Mouse (Mus musculus): ENCODE measurements around the gene Dlg1.

DNA sequence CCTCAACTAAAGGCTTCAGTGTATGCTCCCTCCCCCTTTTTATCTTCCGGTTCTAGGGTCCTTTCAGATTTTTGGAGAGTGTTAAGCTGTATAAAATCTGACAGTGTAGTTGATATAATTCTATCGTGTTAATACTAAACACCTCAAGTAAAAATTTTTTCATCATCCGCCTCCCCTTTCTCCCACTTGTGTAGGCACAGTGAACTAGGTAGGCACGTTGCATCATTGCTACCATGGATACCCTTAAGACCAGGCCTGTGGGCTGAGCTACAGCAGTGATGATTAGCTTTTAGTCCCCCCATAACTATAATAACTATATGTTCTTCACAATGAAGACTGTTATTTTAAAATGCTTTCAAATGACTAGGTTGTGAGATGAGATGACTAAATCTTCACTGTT is 34.1 kb downstream of the Dlg1 start:
- TF ChIP-seq CTCF (IDR thresholded peaks at IDR 0.05; ENCODE audit: control insufficient read depth, insufficient read depth, insufficient read length) (no peak), FOSL1 (IDR thresholded peaks at IDR 0.05; ENCODE audit: insufficient read depth, low read length, poor library complexity, severe bottlenecking) (no peak), MAX (IDR thresholded peaks at IDR 0.05) (no peak), MYOD1 (IDR thresholded peaks at IDR 0.05; ENCODE audit: control insufficient read depth, insufficient read length, low read depth) (no peak), MYOG (IDR thresholded peaks at IDR 0.05; ENCODE audit: control insufficient read depth, extremely low read depth, insufficient read length) (no peak)

Data from C2C12 (cell line).